Mouse (Mus musculus): Measurements from ENCODE around the gene Exoc4.

GRCm38 (mm10) chr6:33709340-33709739 lies 460.5 kb downstream of the Exoc4 start:
- TF ChIP-seq CTCF (IDR thresholded peaks at IDR 0.05; ENCODE audit: low read depth, low read length) = no peak
- no peak for TF ChIP-seq POLR2A (IDR thresholded peaks at IDR 0.05; ENCODE audit: extremely low read depth, insufficient read depth, low read length)

Measured in liver, adult 2 months (tissue).